8 mouse cellular contexts compared by ENCODE assay signal in the genomic region with DNA sequence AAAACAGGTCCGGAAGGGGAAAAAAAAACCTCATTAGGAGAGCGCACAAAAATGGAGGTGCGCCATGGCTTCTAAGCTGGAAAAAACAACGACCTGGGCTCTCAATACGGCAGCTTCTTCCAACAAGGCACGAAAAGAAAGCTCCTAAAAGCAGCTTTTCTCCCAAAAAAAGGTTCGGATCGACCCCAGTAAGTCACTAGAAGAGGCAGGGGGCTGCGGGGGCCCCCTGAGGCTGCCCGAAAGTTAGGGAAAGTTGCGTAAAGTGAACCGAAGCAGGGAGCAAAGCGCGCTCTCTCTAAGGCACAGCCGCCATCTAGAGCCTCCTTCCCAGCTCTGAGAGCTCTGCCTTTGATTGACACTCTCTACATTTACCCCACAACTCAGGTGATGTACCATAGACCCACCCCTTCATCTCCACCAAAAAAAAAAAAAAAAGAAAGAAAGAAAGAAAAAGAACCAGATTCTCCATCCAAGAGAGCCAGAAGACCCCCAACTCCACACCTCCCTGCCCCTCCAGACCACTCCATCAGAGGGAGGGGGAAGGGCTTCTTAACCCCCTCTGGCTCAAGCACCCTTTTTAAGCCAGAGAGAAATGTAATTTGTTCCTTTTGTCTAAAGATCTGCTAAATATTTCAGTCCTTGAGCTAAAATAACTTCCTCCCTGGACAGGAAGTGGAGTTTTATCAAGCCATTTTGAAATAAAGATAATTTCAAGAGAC. TPM values are rescaled to one million over a fixed set of nuclear protein-coding genes. Genes with fewer than 3 reads are reported as not detected.
DNase-seq lines count a peak whose midpoint lies in the region; ATAC-seq and TF ChIP-seq lines count a peak whose summit lies in the region.

A gene (minus strand): TSS at position 419 of the 719 bp plus-strand sequence.

- H3K36me3 ChIP-seq in G1E (replicated peaks) = peaks cover 15% of the 10 kb centered on the region
- H3K36me3 ChIP-seq in forebrain, embryonic 11.5 days (ENCODE audit: control insufficient read depth, insufficient read depth, low read length) = peaks cover under 1% of the 10 kb centered on the region; the same call in 1 of the 2 replicates
- peaks cover 14% of the 10 kb centered on the region for H3K36me3 ChIP-seq in heart, embryonic 15.5 days
- H3K36me3 ChIP-seq in neural tube, embryonic 14.5 days (ENCODE audit: control insufficient read depth, insufficient read depth, low read length) = peaks cover 3% of the 10 kb centered on the region; the same call in 1 of the 2 replicates

- WGBS in forebrain, embryonic 11.5 days = under 1% methylated on average over 15 of the region's 15 CpGs
- 0% methylated on average over 15 of the region's 15 CpGs for WGBS in heart, embryonic 15.5 days
- under 1% methylated on average over 15 of the region's 15 CpGs for WGBS in neural tube, embryonic 14.5 days

- TF ChIP-seq CTCF in G1E (IDR thresholded peaks at IDR 0.05; ENCODE audit: low read depth, low read length) = no peak

- peak within 1 kb of the TSS; percentile 93 for H3K9ac ChIP-seq in forebrain, embryonic 11.5 days (ENCODE audit: low read length)
- H3K9ac ChIP-seq in heart, embryonic 15.5 days = peak within 1 kb of the TSS; percentile 88
- H3K9ac ChIP-seq in neural tube, embryonic 14.5 days (replicated peaks; ENCODE audit: low read depth, low read length) = peak within 1 kb of the TSS; percentile 75

- H3K27ac ChIP-seq in brown adipose tissue, adult 24 weeks (replicated peaks; ENCODE audit: low read depth, low read length) = peak within 1 kb of the TSS; percentile 100
- H3K27ac ChIP-seq in forebrain, embryonic 11.5 days (ENCODE audit: low read depth, low read length) = peak within 1 kb of the TSS; percentile 98
- peak within 1 kb of the TSS; percentile 98 for H3K27ac ChIP-seq in heart, embryonic 15.5 days
- peak within 1 kb of the TSS; percentile 95 for H3K27ac ChIP-seq in neural tube, embryonic 14.5 days (ENCODE audit: low read depth, low read length)

- peak within 1 kb of the TSS; percentile 71 for H3K4me3 ChIP-seq in G1E (ENCODE audit: low read depth, low read length)
- peak within 1 kb of the TSS; percentile 100 for H3K4me3 ChIP-seq in brown adipose tissue, adult 24 weeks (ENCODE audit: insufficient read depth, low read depth, low read length)
- peak within 1 kb of the TSS; percentile 59 for H3K4me3 ChIP-seq in forebrain, embryonic 11.5 days (ENCODE audit: low read depth, low read length)
- H3K4me3 ChIP-seq in heart, embryonic 15.5 days = peak within 1 kb of the TSS; percentile 73
- H3K4me3 ChIP-seq in neural tube, embryonic 14.5 days (ENCODE audit: low read depth, low read length) = peak within 1 kb of the TSS; percentile 64

- peaks cover 13% of the 10 kb centered on the region for H3K4me1 ChIP-seq in G1E (ENCODE audit: insufficient read depth, low read depth, low read length)
- peaks cover under 1% of the 10 kb centered on the region; the same call in 1 of the 2 replicates for H3K4me1 ChIP-seq in brown adipose tissue, adult 24 weeks (ENCODE audit: control insufficient read depth, insufficient read depth, insufficient read length, low read length)
- H3K4me1 ChIP-seq in forebrain, embryonic 11.5 days (replicated peaks; ENCODE audit: control insufficient read depth, insufficient read depth, low read length) = peaks cover 1% of the 10 kb centered on the region; the same call in 1 of the 2 replicates
- peaks cover 20% of the 10 kb centered on the region for H3K4me1 ChIP-seq in heart, embryonic 15.5 days (replicated peaks)
- H3K4me1 ChIP-seq in neural tube, embryonic 14.5 days (ENCODE audit: control insufficient read depth, insufficient read depth, low read length) = peaks cover 20% of the 10 kb centered on the region

- peak within 1 kb of the TSS; percentile 70 for H3K4me2 ChIP-seq in forebrain, embryonic 11.5 days (ENCODE audit: low read depth, low read length, severe bottlenecking)
- H3K4me2 ChIP-seq in heart, embryonic 15.5 days = peak within 1 kb of the TSS; percentile 59
- H3K4me2 ChIP-seq in neural tube, embryonic 14.5 days (ENCODE audit: low read depth, low read length) = peak within 1 kb of the TSS; percentile 81

- H3K9me3 ChIP-seq in G1E (replicated peaks) = no peaks in the 10 kb centered on the region
- no peaks in the 10 kb centered on the region for H3K9me3 ChIP-seq in forebrain, embryonic 11.5 days (ENCODE audit: control insufficient read depth, low read length)
- no peaks in the 10 kb centered on the region for H3K9me3 ChIP-seq in heart, embryonic 15.5 days (replicated peaks)
- H3K9me3 ChIP-seq in neural tube, embryonic 14.5 days (ENCODE audit: control insufficient read depth, low read length) = no peaks in the 10 kb centered on the region

- peak; percentile 55 for ATAC-seq in G1E (ENCODE audit: extremely low read depth, insufficient number of reproducible peaks, low FRiP score, poor library complexity, severe bottlenecking)
- ATAC-seq in forebrain, embryonic 11.5 days (replicated peaks; ENCODE audit: low FRiP score) = peak; percentile 57
- peak; percentile 59 for ATAC-seq in heart, embryonic 15.5 days (replicated peaks; ENCODE audit: insufficient number of reproducible peaks, insufficient read depth, low FRiP score, low read depth)
- 0 out of 2 replicates have a peak, but pooled peaks have one; percentile 42 for ATAC-seq in neural tube, embryonic 14.5 days (ENCODE audit: low read depth)

- H3K27me3 ChIP-seq in G1E (ENCODE audit: insufficient read depth, low read length) = no peaks in the 10 kb centered on the region
- no peaks in the 10 kb centered on the region for H3K27me3 ChIP-seq in forebrain, embryonic 11.5 days (ENCODE audit: control insufficient read depth, insufficient read depth, low read length)
- H3K27me3 ChIP-seq in heart, embryonic 15.5 days = no peaks in the 10 kb centered on the region
- no peaks in the 10 kb centered on the region for H3K27me3 ChIP-seq in neural tube, embryonic 14.5 days (ENCODE audit: control insufficient read depth, insufficient read depth, low read length)

- DNase-seq in G1E (ENCODE audit: low spot score) = peak; percentile 43
- peak; percentile 79 for DNase-seq in forebrain, embryonic 11.5 days (ENCODE audit: low spot score)
- peak; percentile 77 for DNase-seq in kidney, postnatal 14 days
- DNase-seq in lung, adult 18-20 months = peak; percentile 59 to 69
- peak; percentile 66 to 72 for DNase-seq in thymus, postnatal 10 days (ENCODE audit: low spot score in 2 of 2)

RNA-seq across cellular contexts. Expression of the gene that starts here (rescaled TPM):
- total RNA-seq in G1E (2014; fragmentation: Nextera tagmentation) (217 and 257 TPM in 2 replicates), G1E (2017) (83.7 and 125 TPM in 2 replicates)
- 57.8 and 76.7 TPM in 2 replicates for polyA plus RNA-seq in G1E (2012)
- 22.6 and 29.2 TPM in 2 replicates for polyA plus RNA-seq in brown adipose tissue, adult 24 weeks (2012; ENCODE audit: insufficient read depth, insufficient read length, missing spikeins)
- polyA plus RNA-seq in forebrain, embryonic 11.5 days (2014; fragmentation: Nextera tagmentation; extraction: Ambion mirVana) = 61.0 and 66.1 TPM in 2 replicates
- 41.2 and 42.9 TPM in 2 replicates for polyA plus RNA-seq in heart, embryonic 15.5 days (2015; fragmentation: Nextera tagmentation; extraction: Ambion mirVana)
- polyA plus RNA-seq in neural tube, embryonic 14.5 days (2014; fragmentation: Nextera tagmentation; extraction: Ambion mirVana) = 41.8 and 45.5 TPM in 2 replicates

Comparison
In these comparisons a context has a peak if more than half of its experiments do, and no peak if none do; other contexts are left out.
1. Peak in every context shown above with its lines: DNase-seq, ATAC-seq, H3K4me3 ChIP-seq and H3K27ac ChIP-seq.